Mouse (Mus musculus) stomach, postnatal 0 days (tissue): ENCODE data around the gene Nbea. TPM values are rescaled to one million over a fixed set of nuclear protein-coding genes. Genes with fewer than 3 reads are reported as not detected.

Experiments
- ATAC-seq: fragments of 200-750 bp; cut with Nextera tagmentation; 2 replicates; pipeline ENCODE4 v1.8.0; 2017; ENCODE audit not compliant: low FRiP score, low TSS enrichment
- DNase-seq: peaks from one replicate; pipeline ENCODE4 v3.0.0-alpha.2; 2016; ENCODE audit warnings: low spot score
- H3K27ac ChIP-seq: fragments of 300-500 bp; sonication (generic); replicated peaks from 2 replicates; pipeline ENCODE4 v1.5.1; 2014; ENCODE audit warnings: mild to moderate bottlenecking, control low read depth
- H3K27me3 ChIP-seq: fragments of 300-500 bp; sonication (generic); 2 replicates; pipeline ENCODE4 v1.6.1; 2014; ENCODE audit warnings: low read length; ENCODE audit not compliant: control insufficient read depth, insufficient read depth
- H3K36me3 ChIP-seq: fragments of 300-500 bp; sonication (generic); 2 replicates; pipeline ENCODE4 v1.6.1; 2014; ENCODE audit warnings: low read length, mixed read lengths; ENCODE audit not compliant: control insufficient read depth, insufficient read depth
- H3K4me1 ChIP-seq: fragments of 300-500 bp; sonication (generic); replicated peaks from 2 replicates; pipeline ENCODE4 v1.6.1; 2014; ENCODE audit warnings: antibody characterized with exemption; ENCODE audit not compliant: control insufficient read depth, insufficient read depth
- H3K4me2 ChIP-seq: fragments of 300-500 bp; sonication (generic); replicated peaks from 2 replicates; pipeline ENCODE4 v1.6.1; 2014; ENCODE audit warnings: low read depth, mild to moderate bottlenecking, control low read depth, moderate library complexity
- H3K4me3 ChIP-seq: fragments of 300-500 bp; sonication (generic); 2 replicates; pipeline ENCODE4 v1.5.1; 2014; ENCODE audit warnings: low read depth, low read length, control low read depth
- H3K9ac ChIP-seq: fragments of 300-500 bp; sonication (generic); 2 replicates; pipeline ENCODE4 v1.6.1; 2014; ENCODE audit warnings: mild to moderate bottlenecking, low read length, control low read depth, mixed read lengths
- H3K9me3 ChIP-seq: fragments of 300-500 bp; sonication (generic); 2 replicates; pipeline ENCODE4 v1.6.1; 2016; ENCODE audit warnings: low read length; ENCODE audit not compliant: control insufficient read depth
- CTCF ChIP-seq: IDR thresholded peaks from 2 replicates; pipeline ENCODE4 v1.5.1; 2016; ENCODE audit warnings: antibody characterized with exemption, low read depth, mild to moderate bottlenecking, moderate library complexity
- EP300 ChIP-seq: optimal IDR thresholded peaks from 2 replicates; pipeline ENCODE3; 2016; ENCODE audit warnings: antibody characterized with exemption
- WGBS: fragments of 180-500 bp; shearing (Covaris S2); extraction: QIAGEN DNeasy Blood & Tissue Kit; methylation state at CpG from one replicate; pipeline ENCODE4 v1.1.7; 2014; 5-methylcytosine and 5-hydroxymethylcytosine counted together
- polyA plus RNA-seq: library from polyadenylated mRNA; unstranded; fragments of >200 nt; fragmentation: Nextera tagmentation; extraction: Ambion mirVana; gene quantifications from 2 replicates; pipeline ENCODE4 v1.2.1, GENCODE M21; 2015

Nbea gene
- polyA plus RNA-seq, 1 experiment from 2014 or later, result 4.3 TPM

GRCm38 (mm10) chr3:55963032-55963431 is 220.5 kb downstream of the Nbea start:
- Histone ChIP-seq H3K9ac (no peak overlapping the region), H3K4me2 (no peak overlapping the region), H3K27me3 (no peaks in the 10 kb centered on the region), H3K4me1 (no peaks in the 10 kb centered on the region), H3K9me3 (no peaks in the 10 kb centered on the region), H3K36me3 (0 out of 2 replicates have a peak, but pooled peaks cover 1% of the 10 kb centered on the region), H3K27ac (no peak overlapping the region), H3K4me3 (no peak overlapping the region)
- TF ChIP-seq CTCF (no peak), EP300 (no peak)
- no peak for DNase-seq
- WGBS, result 68% methylated on average over 8 of the region's 8 CpGs
- no peak for ATAC-seq

GRCm38 (mm10) chr3:55949994-55950393 is 233.5 kb downstream of the Nbea start:
- H3K4me2 ChIP-seq, result no peak overlapping the region
- H3K27me3 ChIP-seq, result no peaks in the 10 kb centered on the region
- no peak overlapping the region for H3K9ac ChIP-seq
- TF ChIP-seq CTCF (no peak), EP300 (no peak)
- H3K4me1 ChIP-seq, result no peaks in the 10 kb centered on the region
- no peaks in the 10 kb centered on the region for H3K36me3 ChIP-seq
- no peak overlapping the region for H3K4me3 ChIP-seq
- 66% methylated on average over 5 of the region's 5 CpGs for WGBS
- DNase-seq, result no peak
- no peak for ATAC-seq
- no peak overlapping the region for H3K27ac ChIP-seq
- H3K9me3 ChIP-seq, result no peaks in the 10 kb centered on the region

GRCm38 (mm10) chr3:55949148-55949547 is 234.4 kb downstream of the Nbea start:
- H3K4me3 ChIP-seq, result no peak overlapping the region
- H3K27ac ChIP-seq, result no peak overlapping the region
- H3K27me3 ChIP-seq, result no peaks in the 10 kb centered on the region
- no peak overlapping the region for H3K9ac ChIP-seq
- no peak for DNase-seq
- no peaks in the 10 kb centered on the region for H3K9me3 ChIP-seq
- 89% methylated on average over 2 of the region's 2 CpGs for WGBS
- no peaks in the 10 kb centered on the region for H3K4me1 ChIP-seq
- no peaks in the 10 kb centered on the region for H3K36me3 ChIP-seq
- no peak for ATAC-seq
- no peak for TF ChIP-seq EP300
- H3K4me2 ChIP-seq, result no peak overlapping the region

GRCm38 (mm10) chr3:55927343-55927742 is 256.2 kb downstream of the Nbea start:
- ATAC-seq, result no peak
- Histone ChIP-seq H3K36me3 (no peaks in the 10 kb centered on the region), H3K4me2 (no peak overlapping the region), H3K9me3 (no peaks in the 10 kb centered on the region), H3K9ac (no peak overlapping the region), H3K27me3 (no peaks in the 10 kb centered on the region), H3K27ac (no peak overlapping the region), H3K4me1 (no peaks in the 10 kb centered on the region), H3K4me3 (no peak overlapping the region)
- WGBS, result 90% methylated on average over 2 of the region's 2 CpGs
- no peak for DNase-seq
- no peak for TF ChIP-seq CTCF
- TF ChIP-seq EP300, result no peak

GRCm38 (mm10) chr3:55909290-55909689 is 274.2 kb downstream of the Nbea start:
- H3K27me3 ChIP-seq, result no peaks in the 10 kb centered on the region
- TF ChIP-seq CTCF, result no peak
- TF ChIP-seq EP300, result no peak
- no peak overlapping the region for H3K4me3 ChIP-seq
- ATAC-seq, result no peak
- DNase-seq, result no peak
- no peaks in the 10 kb centered on the region for H3K4me1 ChIP-seq
- H3K27ac ChIP-seq, result no peak overlapping the region
- no peaks in the 10 kb centered on the region for H3K9me3 ChIP-seq
- H3K36me3 ChIP-seq, result no peaks in the 10 kb centered on the region
- WGBS, result 65% methylated on average over 1 of the region's 1 CpGs
- H3K9ac ChIP-seq, result no peak overlapping the region
- no peak overlapping the region for H3K4me2 ChIP-seq

- Histone ChIP-seq H3K36me3 (no peaks in the 10 kb centered on the region), H3K27me3 (no peaks in the 10 kb centered on the region), H3K4me1 (no peaks in the 10 kb centered on the region), H3K9me3 (no peaks in the 10 kb centered on the region), H3K27ac (no peak overlapping the region), H3K4me3 (no peak overlapping the region), H3K4me2 (no peak overlapping the region), H3K9ac (no peak overlapping the region)
- ATAC-seq, result no peak
- TF ChIP-seq EP300 (no peak), CTCF (no peak)
- DNase-seq, result no peak
- 71% methylated on average over 5 of the region's 5 CpGs for WGBS
Measured at GRCm38 (mm10) chr3:55890574-55890973, 292.9 kb downstream of the Nbea start.
